Mouse (Mus musculus) layer of hippocampus, adult 8-10 months (tissue): ENCODE results near the gene Lnx2. TPM values are rescaled to one million over a fixed set of nuclear protein-coding genes. Genes with fewer than 3 reads are reported as not detected.

Experiments used
- DNase-seq, 2 experiments: peaks; one replicate each; pipeline ENCODE4 v3.0.0; 2022; ENCODE audit warnings: low spot score in 2 of 2
- total RNA-seq, 4 experiments: library from RNA; stranded (reverse); gene quantifications; 2 replicates each; pipeline ENCODE4 v1.2.4; 2022

The Lnx2 gene
- total RNA-seq, 4 experiments from 2014 or later = 5.8 to 7.2 (median 6.5) TPM

DNA sequence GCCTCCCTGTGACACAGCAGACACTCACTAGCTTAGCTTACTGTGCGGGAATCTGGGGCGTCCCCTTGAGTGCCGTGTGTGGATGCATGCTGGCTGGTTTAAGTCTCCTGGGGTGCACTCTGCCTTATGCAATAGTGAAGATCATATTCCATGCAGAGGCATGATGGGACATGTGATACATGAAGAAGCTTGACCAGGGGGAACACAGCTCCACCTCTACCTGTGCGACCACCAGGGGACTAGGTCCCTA lies 24.2 kb downstream of the Lnx2 start:
- DNase-seq = no peak

DNA sequence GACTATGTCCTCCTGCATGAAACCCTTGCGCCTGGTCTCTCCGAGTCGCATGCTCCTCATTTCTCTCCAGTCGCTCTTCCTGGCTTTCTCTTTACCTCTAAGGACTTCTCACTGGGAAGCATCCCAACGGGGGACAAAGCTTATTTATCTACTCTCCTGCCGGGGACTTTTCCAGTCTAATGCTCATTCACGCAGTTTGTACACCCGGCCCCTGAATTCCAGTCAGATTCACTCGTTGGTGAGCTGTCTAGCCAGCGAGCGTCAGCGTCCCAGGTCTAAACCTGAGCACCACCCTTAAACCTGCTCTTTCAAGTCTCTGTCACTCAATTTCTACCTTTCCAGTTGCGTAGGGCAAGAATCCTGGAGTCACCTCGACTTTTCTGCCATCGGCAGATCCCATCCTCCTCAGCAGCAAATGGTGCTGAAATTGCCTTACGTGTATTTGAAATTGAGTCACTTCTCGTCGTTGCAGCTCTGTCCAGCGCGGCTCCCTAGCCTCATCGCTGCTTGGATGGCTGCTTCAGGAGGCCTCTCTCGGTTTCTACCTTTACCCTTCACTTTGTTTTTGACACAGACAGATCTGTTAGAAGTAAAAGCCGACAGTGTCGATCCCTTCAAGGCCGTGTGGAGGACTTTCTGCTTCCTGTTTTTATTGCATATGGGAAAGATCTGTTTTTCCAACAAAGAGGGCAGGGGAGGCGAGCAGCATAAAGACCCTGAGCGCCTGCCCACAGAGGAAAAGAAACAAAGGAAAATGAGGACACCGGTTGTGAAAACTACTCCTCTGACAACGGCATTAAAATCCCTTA lies 24.7 kb downstream of the Lnx2 start:
- no peak for DNase-seq

DNA sequence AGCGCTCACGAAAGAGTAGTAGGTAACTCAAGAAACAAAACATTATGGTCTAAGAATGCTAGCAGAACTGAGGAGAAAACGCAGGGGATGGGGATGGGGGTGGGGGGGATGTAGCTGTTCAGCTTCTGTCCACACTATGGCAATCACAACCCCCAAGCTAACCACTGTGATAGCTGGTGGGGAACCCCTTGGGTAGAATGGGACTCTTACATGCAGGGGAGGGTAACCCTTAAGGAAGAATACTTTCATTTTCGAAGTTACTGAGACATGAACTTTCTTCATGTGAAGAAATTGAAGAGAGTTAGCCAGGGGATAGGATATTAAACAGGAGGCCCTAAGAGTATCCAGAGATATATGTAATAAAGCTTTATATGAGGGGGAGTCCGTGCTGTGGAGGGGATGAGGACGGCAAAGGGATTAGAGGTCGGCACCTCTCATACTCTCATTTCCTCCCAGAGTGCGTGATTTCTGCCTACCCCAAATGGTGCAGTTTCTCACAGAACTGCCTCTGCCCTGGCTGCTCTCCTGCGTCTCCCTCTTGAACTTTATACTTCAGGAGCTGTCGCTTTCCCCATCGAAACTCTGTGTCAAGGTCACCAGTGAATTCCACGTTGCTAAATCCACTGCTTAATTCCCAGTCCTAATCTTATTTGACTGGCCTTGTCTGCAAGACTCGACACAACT lies 25.4 kb downstream of the Lnx2 start:
- DNase-seq = no peak

DNA sequence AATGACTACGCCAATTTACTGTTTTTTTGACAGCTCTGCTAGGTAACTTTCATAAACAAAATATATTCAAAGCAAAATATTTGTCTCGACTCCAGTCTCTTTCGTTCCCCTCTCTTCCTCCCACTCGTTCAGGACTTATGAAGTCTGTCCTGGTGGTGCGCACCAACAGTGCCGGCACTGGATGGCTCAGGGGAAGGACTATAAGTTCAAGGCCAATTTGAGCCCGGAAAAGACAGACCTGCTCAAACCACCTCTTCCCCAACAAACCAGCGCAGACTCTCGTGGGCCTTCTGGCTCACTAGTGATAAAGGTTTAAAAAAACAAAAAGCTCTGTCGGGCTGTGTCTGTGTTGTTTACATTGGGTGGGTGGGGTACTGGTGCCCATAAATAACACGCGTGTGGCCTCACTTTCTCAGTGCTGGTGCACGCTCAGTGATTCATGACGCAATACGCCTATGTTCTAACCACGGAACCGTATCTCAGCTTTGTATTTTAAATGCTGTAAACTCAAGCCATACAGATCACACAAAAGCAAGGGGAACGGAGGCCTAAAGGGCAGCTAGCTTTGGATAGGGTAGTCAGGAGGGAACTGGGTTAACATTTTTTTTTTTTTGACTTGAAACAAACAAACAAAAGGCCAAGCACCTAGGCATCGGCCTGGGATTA lies 26.7 kb downstream of the Lnx2 start:
- DNase-seq = no peak

DNA sequence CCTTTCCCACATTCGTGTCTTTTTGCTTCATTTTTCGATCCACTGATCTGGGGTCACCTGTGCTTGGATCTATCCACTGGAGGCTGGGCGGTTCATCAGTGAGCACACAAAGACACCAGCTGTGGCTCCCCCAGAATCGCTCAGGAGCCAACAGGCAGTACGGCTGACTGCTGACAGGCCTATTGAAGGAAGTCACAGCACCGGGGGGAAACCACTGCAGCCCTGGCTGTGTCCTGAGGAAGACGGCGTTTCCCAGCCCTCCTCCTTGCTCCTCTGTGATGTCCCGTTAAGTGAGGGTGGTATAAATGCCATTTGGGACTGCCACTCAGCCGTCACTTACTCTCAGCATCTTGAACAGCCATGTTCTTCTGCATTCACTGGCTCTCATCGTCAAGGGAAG lies 30.5 kb downstream of the Lnx2 start:
- no peak for DNase-seq

DNA sequence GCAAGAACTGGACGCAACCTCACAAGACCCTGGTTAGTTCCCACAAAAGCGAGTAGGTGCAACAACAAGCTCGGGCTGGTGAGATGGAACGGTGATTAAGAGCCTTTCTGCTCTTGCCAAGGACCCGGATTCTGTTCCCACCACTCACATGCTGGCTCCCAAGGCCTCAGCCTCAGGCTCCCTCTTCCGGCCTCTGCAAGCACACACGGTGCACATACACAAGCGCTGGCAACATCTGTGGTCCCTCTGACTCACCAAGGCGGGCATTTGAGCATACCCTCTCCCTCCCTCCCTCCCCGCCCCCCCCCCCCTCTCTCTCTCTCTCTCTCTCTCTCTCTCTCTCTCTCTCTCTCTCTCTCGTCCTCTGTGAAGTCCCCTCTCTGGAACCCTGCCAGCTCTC lies 31.1 kb downstream of the Lnx2 start:
- DNase-seq = no peak

DNA sequence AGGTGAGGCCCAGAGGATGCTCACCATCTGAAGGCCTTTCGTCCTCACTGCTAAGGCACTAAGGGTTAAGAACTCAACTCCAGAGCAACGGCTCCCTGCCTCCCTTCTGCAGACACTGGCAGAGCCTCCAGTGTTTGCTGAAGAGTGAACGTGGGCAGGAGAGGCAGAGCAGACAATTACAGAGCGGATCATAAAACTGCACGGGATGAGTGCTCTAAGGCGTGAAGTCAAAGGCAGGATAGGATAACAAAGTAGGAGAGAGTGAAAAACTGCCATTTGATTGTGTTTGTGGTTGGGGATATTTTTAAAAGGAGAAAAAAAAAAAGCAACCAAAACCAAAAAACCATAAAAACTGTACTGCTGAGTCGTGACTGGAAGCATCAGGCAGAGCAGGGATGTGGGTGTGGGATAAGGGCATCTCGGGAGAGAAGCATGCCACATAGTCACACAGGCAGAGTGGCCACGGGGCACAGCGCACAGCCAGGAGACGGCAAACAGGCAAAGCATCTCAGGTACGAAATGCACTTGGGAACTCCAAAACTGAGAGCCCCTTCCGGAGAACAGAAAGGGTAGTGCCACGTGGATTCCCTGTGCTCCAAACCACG lies 33.0 kb downstream of the Lnx2 start:
- no peak for DNase-seq

DNA sequence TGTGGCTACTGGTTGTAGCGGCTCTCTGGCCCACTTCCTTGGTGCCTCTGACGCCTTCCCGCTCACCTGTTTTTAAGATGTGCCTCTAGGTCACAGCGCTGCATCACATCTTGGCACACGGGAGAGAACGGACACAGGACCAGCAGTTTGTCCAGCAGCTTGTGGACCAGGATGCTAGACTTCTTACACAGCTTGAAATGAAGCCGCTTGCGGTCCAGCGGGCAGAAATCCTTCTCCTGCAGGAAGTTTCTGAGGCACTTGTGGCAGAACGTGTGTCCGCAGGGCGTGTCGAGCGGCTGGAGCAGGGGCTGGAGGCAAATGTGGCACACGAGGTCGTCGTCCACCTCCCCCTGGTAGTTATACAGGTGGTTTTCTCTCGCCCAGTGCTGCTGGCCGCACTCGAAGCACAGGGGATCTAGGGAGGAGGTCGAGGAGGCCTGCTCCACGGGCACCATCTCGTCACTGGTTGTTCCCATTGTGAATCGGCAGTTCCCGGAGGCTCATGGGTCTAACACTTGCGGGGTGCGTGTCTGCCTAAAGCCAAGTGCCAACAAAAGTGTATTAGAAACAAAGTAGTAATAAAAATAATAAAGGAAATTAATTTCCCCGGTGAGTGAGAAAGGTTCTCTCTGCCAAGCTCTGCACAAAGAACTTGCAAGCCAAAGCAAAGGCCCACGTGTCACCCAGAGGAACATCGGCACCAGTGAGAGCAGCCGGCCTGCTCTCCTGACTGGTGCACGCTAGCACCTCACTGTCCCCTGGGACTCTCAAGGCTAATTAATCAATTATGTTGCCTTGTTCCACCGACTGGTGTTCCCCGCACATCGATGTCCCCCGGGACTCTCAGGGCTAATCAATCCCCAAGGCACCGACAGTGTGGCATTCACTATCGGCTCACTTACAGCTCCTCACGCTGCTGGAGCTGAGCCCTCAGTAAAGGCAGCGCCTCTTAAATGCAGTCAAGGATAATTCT lies 34.1 kb downstream of the Lnx2 start:
- no peak for DNase-seq

DNA sequence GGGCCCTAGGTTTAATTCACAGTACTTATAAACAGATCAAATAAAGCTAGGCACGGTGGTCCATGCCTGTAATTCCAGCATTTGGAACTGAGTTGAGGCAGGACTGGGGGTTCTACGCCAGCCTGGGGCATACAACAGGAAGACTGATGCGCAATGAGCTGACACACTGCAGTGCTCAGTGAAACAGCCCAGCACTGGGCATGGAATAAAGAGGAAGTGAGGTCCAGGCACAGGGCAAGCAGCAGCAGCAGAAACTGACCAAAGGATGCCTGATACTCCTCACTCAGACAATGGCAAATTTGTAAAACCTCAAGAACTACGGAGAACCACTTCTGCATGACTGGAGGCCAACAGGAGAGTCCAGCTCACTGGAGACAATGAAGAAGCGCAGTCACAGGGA lies 37.0 kb downstream of the Lnx2 start:
- DNase-seq = no peak

DNA sequence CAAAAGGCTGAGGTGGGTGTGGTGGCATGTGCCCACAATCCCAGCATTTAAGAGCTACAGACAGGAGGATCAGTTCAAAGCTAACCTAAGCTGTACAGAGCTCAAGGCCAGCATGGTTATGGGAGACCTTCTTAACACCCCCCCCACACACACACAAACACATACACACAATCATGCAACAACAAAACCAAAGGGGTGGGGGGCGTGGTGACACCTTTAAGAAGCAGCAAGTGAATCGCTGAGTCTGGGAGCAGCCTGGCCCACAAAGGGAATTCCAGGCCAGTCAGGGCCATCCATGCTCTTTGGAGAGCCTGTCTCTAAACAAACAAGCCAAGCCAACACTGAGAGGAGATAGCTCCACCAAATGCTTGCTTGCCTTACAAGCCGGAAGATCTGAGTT lies 38.8 kb downstream of the Lnx2 start:
- DNase-seq = no peak

DNA sequence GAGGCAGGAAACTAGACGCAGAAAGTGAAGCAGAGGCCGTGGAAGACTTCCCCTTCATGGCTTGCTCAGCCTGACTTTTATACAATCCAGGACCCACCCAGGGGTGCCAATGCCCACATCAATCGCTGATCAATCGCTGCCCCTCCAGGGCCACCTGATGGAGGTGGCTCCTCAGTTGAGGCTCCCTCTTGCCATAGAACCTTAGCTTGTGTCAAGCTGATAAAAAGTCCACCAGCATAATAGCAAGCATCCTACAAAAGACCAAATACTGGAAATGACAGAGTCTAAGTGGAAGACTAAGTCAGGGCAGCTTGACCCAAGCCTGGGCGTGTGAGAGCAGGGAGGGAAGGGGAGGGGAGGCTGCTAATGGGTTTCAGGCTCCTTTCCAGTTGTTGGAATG lies 39.7 kb downstream of the Lnx2 start:
- DNase-seq = no peak

DNA sequence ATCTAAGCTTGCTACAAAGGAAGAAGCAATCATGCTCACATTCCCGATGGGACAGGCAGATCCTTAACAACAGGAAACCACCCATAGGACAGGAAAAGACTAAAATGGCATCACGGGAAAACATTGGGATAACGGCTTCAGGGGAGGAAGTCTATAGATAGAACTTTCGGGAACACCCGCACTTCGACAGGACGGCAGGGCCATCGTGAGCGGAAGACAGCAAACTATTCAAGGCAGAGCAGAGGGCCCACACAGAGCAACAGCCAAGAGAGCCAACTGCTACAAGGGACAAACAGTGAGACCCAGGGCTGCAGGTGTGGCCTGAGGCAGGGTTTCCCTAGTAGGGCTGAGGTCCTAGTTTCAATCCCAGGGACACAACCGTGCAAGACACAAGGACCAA lies 40.4 kb downstream of the Lnx2 start:
- no peak for DNase-seq

DNA sequence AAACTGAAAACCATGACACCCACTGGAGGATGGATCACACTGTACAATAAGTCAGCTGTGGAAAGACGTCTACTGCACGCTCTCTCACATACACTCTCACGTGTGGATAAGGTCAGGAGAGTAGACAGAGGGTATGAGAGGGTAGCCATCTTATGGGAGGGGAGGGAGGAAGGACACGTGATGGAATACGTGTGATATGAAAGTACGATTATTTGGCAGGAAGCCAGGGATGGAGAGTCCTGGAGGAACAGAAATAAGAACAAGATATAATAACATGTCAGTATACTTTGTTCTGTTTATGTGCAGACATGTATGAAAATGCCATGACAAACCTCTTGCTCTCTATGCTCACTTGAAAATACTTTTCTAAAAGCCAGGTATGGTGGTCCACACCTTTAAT lies 41.1 kb downstream of the Lnx2 start:
- no peak for DNase-seq

DNA sequence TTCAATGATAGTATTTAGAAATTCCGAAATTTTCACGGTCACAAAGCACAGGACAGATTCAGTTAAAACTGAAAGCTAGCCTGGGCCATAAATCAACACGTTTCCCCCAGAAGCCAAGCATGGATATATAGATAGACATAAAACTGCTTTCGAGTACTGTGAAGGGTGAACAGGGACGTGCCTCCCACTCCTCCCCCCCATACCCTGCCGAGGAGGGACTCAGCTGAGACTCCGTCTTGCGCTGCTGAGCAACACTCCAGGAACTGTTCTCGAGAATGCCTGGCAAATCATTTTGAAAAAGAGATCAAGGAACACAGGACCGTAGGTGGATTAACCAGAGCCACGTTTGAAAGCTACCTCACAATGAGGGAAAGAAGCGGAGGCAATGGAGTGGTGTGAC lies 42.1 kb downstream of the Lnx2 start:
- DNase-seq = no peak

DNA sequence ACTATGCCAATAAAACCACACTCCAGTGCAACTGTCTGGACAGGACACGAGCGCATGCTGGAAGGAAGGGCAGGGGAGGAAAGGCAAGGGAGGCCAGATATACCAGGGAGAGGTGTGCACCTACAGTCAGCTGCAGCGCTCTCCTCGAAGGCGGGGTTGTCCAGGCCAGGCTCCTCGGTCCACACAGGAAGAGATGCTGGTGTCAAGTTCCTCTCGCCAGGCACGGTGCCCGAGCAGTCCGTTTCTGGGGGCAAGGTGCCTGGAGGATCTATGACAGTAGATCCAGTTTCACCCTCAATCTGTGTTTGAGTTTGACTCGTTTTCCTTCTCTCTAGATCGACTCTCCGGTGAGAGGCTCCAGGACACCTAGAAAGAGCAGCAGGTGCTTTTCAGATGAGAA lies 43.2 kb downstream of the Lnx2 start:
- DNase-seq = no peak

DNA sequence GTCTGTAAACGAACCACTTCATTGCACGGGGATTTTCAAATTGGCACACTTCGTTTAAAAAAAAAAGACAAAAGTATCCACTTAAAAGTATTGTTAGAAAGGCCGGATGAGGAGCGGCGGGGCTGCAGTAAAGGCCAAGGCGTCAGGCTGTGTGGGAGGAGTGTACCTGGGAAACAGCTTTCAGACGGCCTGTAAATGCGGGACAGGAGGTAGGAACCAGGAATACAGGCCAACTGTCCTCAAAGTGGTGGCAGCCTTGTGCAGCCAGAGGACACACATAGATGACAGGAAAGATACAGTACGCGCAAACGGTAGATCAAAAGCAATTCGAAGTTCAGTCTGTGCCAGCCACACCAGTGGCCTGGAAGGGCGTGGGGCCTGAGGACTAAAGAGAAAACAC lies 45.1 kb downstream of the Lnx2 start:
- DNase-seq = no peak

DNA sequence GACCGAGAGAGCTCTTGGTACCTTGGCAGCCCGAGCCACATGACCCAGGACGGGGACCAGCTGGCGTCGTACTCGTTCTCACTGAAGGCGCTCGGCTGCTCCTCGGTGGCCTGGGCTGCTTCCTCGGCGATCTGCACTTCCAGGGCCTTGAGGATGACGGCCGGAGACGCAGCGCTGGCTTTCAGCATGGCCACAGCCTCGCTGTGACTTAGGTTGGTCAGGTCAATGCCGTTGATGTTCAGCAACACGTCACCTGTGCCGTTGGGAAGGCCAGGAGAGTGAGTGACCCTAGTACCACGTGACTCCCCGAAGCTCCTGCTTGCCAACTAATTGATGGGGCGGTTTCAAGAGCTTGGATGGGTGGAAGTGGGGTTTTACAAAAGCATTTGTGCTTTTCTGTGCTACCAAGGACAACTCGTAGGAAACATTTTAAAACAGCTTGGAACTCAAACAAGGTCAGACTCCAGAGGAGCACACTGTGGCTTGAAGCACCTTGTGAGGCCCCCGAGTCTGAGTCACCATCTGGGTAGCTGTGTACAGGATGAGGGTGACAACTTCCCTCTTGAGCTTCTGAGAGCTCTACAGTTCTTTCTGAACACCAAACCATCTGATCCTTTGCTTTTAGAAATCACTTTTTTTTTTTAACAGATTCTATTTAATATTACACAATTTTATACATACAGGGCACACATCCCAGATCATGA lies 51.9 kb downstream of the Lnx2 start:
- DNase-seq = no peak

DNA sequence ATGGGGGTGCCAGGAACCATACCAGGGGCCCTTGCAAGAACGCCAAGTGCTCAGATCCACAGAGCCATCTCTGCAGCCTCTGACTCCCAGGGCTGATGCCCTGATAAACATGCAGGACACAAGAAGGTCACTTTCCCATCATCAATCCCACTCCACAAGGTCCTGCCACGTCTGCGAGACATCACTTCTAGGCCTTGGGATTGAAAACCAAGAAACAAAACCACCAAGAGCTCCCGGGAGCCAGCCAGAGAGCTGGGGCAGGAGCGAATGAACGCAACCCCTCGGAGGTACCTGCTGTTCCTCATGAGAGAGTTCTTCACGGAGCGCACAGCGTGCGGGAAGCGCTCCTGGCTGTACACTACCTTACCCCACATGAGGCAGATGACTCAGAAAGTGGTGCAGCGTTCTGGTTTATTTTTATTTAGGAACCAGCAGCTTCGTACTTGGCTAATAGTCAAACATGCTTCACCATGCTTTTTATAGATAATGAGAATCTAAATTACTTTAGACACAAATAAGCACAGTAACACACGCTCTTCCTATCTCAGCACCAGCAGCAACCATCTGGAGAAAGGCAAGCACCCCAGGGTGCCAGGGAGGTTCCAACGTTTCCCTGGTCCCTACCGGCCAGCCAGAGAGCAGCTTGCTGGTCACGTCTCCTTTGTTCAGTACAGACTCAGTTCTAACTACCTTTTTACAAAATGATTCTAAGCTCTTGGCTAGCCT lies 53.0 kb downstream of the Lnx2 start:
- no peak for DNase-seq

DNA sequence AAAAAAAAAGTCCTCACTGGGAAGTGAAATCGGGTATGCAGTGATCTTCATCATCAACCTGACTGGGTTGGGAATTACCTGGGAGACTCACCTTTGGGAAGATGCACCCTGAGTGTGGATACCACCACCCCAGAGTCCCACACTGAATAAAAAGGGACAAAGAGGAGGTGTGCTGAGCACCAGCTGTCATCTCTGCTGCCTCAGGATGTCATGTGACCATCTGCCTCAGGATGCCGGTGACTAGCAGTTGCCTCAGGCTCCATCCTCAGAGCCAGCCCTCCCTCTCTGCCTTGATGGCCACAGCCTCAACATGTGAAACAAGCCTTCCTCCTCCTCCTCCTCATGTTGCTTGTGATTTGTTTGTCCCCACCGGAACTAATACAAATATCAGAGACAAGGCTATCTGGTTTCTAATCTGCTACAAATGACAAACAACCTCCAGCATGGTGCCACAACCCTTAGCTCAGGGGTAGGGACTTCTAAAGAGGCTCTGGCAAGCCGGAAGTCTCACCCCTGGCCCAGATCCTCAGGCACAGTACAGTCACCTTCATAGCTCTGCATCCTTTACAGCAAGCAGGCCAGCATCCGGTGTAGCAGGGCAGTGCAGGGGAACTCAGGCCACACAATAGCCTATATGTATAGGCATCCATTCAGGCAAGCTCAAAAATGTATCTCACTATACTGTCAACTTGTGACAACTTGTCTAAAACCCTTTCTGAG lies 54.7 kb downstream of the Lnx2 start:
- DNase-seq = no peak
